Mouse (Mus musculus) cerebellum, adult (tissue): ENCODE results near the gene Creld2.
"Not testable (repeated sequence)": the region's sequence is repeated elsewhere in the genome, so short reads cannot be mapped to it uniquely, and the experiment has no call there.

ENCODE experiments used
- ATAC-seq: cut with Nextera tagmentation; 2 replicates; pipeline ENCODE4 v1.9.2; 2017; ENCODE audit warnings: mild to moderate bottlenecking, moderate library complexity, mixed read lengths; ENCODE audit not compliant: insufficient number of reproducible peaks, low FRiP score, low TSS enrichment

The Creld2 gene

DNA sequence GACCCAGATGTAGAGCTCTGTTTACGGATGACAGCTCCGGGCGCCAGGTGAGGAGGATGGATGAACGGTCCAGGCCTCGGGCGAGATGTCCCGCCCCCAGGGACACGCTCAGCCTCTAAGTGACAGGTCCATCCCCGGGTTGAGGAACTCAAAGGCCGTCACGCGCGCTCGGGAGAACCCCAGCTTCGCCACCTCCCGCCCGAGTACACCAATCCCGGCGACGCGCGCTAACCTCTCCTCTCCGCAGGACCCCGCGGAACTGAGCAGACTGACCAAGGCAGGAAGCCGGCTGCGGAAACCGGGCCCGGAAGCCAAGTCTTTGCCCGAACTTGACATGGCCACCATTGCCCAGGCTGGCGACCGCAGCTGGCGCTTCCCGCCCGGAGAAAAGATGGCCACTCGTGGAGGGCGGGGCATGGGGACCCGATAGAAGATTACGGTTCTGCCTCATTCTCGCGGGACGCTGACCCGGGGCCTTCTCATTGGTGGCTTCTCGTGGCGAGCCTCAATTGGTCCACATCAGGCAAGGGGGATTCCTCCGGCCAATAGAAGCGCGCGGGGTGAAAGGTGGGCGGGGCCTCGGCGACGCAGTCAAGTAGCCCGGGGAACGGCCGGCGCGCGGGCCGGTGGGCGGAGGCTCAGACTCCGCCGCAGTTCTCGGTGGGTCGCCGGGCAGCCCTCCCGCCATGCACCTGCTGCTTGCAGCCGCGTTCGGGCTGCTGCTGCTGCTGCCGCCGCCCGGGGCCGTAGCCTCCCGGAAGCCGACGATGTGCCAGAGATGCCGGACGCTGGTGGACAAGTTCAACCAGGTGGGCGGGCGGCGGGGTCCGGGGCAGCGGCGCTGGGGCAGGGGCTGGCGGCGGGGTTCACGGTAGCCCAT, at the start of gene Creld2, which contains the start of gene Alg12:
Gene Creld2 (plus strand): TSS at position 621 of the 880 bp plus-strand sequence.
Gene Alg12 (minus strand): TSS at position 293 of the 880 bp plus-strand sequence.
- ATAC-seq = peak; percentile 98

- not testable (repeated sequence) for ATAC-seq
Observed at GRCm38 (mm10) chr15:88774630-88775029, 44.8 kb upstream of the Creld2 start.

DNA sequence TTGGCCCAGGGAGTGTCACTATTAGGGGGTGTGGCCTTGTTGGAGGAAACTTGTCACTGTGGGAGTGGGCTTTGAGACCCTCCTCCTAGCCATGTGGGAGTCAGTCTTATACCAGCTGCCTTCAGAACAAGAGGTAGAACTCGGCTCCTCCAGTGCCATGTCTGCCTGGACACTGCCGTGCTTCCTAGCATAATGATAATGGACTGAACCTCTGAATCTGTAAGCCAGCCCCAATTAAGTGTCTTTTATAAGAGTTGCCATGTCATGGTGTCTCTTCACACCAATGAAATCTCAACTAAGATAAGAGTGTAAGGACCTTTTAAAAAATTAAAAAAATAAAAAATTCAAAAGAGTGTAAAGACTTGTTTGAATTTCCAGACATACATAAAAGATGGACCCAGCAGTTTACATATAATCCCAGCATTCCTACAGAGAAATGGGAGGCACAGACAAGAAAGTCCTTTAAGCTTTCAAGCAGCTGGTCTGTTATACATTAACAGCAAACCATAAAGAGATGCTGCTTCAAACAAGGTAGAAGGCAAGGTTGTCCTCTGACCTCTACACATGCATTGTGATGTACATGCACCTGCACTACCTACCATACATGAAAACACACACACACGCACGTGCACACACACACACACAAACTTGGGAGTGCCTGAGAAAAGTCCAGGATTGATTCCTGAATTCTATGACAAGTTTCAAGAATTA, 27.2 kb upstream of the Creld2 start:
- no peak for ATAC-seq

DNA sequence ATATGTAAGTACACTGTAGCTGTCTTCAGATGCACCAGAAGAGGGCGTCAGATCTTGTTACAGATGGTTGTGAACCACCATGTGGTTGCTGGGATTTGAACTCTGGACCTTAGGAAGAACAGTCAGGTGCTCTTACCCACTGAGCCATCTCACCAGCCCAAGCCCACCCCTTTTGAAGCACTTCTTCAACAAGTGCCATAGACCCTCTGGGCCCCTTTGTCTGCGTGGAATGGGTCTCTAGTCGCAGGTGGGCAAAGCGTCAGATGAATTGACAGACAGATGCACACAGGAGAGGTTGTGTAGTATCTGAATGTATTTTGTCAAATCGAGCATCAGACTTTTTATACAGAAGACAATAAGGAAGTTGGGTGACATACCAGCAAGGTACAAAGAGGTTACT, 24.7 kb upstream of the Creld2 start:
- not testable (repeated sequence) for ATAC-seq

DNA sequence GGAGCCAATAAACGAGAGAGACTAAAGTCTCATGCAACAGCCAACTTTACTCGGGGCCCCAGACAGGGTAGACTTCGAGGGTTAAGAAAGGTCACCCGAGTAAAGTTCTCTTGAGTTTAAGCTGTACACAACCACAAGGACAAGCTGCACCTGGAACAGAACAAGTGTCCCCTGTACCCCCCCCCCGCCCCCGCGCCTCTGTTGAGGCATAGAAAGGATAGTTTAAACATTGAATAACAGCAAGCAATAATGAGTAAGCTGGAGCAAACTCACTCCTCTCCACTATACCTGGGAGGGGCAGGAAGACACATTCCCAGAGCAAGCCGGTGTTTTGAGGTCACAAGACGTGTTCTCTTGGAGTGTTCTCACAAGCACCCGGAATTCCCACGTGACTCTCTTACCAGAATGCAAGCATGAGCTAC, 19.5 kb upstream of the Creld2 start:
- no peak for ATAC-seq

DNA sequence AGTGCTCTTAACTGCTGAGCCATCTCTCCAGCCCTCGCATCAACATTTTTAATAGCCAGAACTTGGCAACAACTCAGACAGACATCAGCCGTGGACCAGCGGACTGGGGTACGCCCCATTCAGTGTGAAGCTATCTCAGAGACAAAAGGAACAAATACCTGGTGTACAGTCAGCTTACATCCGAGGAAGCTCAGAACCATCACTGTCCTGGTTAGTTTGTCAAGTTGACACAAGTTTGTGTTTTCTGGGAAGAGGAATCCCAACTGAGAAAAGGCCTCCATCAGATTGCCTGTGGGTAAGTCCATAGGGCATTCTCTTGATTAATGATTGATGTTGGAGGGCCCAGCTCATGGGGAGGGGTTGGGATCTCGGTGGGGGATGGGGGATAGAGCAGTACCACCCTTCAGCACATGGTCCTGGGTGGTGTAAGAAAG, 18.5 kb upstream of the Creld2 start:
- no peak for ATAC-seq

DNA sequence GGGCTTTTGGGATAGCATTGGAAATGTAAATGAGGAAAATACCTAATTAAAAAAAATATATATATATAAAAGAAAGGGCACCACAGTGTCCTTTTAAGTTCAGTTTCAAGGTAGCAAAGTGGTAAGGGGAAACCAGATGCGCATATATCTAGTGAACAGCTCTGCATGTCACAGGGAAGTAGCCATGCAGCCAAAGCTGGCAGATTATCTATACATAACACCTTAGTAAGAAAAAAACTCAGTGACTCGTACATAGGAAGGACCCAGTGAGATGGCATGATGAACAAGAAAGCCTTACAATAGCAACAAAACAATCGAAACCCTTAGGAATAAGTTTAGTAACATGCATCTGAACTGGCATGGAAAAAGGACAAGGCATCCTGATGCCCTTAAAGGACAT, 17.5 kb upstream of the Creld2 start:
- no peak for ATAC-seq

DNA sequence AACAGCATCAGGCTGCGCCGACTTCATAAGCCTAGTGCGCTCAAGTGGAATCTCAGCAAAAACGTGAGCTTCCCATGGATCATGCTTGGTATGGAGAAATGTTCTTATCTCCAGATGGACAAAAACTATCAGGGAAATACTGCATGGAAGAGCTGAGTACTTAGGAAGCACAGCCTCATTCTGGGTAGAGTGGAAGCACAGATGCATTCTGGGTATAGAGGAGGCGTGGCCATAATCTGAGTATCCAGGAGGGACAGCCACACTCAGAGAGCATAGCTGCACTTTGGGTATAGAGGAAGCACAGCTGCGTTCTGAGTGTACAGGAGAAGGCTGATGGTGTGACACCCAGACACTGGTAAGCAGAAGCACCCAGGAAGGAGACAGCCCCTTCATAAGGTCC, 17.1 kb upstream of the Creld2 start:
- no peak for ATAC-seq

GRCm38 (mm10) chr15:88808121-88808520, 11.3 kb upstream of the Creld2 start:
- no peak for ATAC-seq

DNA sequence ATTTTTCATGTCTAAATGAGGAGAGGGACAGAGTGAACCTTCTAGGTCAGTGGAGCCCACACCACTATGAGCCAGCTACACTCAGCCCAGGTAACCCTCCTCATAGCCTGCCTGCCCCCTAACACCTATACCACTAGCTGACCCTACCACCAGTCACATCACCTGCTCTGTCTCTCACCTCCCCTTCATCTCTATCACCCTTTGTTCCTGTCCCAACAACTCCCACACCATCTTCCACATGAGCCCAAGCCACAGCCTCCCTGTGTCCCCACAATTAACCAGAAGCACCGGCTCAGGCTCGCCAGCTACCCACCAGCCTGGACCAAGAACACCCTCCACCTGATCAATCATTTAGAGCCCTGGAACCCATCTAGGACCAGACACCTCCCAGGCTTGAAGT, 9.1 kb upstream of the Creld2 start:
- no peak for ATAC-seq

DNA sequence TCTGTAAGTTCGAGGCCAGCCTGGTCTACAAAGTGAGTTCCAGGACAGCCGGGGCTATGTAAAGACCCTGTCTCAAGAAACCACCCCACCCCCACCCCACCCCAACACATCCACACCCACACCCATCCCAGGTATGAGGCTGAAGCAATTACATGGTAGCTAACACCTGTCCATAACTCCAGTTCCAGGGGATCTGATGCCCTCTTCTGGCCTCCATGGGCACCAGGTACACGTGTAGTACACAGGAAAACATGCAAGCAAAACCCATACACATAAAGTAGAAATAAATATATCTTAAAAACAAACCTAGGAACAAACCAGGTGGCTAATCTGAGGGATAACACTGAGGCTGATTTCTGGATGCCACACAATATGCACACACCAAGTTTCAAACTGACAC, 6.2 kb upstream of the Creld2 start:
- no peak for ATAC-seq

GRCm38 (mm10) chr15:88813873-88814272, 5.6 kb upstream of the Creld2 start:
- not testable (repeated sequence) for ATAC-seq

- no peak for ATAC-seq
Observed at GRCm38 (mm10) chr15:88814411-88815047, 4.9 kb upstream of the Creld2 start.

DNA sequence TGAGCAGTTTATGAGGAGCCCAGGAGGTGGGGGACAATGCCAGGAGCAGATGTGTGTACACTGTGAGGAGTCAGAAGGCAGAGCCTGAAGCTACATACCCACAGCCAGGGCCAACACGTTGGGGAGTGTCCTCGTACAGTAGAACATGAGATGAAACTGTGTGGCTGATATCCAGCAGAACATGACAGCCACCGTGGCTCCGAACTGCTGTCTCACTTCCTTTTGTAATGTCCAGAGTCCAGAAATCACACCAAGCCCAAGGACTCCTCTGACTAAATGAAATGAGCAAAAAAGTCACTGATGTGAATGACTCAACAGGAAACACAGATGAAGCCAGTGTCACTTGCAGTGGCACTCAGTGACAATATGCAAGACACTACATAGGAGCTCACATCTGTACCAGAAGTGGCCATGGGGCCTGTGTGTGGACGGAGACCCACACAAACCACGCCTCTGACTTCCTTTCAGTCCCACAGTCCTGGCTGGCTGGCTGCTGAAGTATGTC, 4.2 kb upstream of the Creld2 start:
- ATAC-seq = no peak

- ATAC-seq = no peak
Observed at GRCm38 (mm10) chr15:88819906-88820303, 459 bp downstream of the Creld2 start.

DNA sequence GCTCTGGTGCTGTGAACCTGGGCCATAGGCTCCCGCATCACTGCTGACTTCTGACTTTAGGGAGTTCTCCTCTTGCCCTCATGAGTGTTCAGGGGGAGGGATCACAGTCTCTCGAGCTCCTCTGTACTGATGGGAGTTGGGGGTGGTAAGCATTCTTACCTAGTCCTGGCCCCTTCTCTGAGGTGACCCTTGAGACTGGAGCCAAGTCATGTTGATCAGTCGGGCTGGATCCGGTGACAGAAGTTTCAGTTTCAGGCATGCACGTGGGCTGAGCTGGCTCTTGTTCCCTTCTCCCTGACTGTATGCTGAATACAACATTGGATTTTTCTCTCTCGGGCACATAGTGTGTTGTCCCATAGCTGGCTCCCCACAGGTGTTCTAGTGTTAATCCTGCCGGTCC, 2.0 kb downstream of the Creld2 start:
- no peak for ATAC-seq

DNA sequence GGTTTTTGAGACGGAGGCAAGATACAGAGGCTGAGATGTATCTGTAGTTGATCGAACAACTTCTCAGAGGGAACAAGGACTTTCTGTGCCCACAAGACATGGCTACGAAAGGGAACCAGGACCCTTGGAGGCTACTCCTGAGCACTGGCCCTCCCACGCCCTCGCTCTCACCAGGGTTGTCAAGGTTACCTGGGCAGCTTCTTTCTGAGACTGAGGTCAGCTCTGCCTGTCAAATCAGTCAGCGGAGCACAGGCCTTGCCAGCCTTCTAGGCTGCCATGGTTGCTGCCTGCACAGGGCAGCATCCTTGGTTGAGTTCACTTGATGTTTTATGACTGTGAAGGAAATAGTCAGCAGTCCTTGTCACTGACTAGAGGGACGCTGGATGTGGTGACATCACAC, 3.1 kb downstream of the Creld2 start:
- ATAC-seq = no peak

DNA sequence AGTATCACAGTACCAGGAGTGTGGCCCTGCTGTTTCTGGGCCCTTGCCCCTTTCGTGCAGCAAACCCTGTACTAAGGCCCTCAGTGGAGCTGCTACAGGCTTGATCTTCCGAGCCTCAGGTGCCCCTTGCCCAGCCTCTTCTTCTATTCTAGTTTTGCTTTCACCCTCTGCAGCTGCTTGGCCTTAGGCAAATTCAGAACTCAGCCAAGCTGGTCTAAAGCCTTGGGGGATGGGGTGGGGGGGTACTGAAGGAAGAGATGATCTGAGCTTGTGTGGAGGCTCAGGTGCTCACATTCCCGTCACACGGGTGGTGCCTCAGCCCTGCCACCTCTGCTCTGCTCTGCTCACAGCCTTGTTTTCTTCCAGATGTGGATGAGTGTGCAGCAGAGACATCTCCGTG, 3.9 kb downstream of the Creld2 start:
- no peak for ATAC-seq

DNA sequence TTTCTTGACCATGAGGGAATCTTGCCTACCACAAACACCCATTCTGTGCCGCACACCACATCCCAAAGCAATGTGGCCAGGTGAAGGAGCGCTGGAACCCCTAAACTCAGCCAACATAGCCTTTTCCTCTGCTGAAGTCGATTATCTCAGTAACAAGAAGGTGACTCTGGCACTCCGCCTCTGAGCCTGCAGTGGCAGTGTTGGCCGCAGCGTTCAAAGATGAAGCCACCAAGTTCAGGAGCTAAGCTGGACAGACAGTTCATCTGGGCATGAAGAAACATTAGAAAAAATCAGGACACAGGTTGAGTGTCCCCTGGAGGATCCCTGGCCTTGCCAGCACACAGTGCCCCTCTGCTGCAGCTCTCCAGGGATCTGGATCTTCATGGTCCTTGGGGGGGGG, 8.0 kb downstream of the Creld2 start:
- 0 out of 2 replicates have a peak, but pooled peaks have one; percentile 1 for ATAC-seq

- peak; percentile 82 for ATAC-seq
Observed at GRCm38 (mm10) chr15:88827991-88828799, 8.7 kb downstream of the Creld2 start.
